Mouse (Mus musculus) bone marrow macrophage, adult 2 months (primary cell): ENCODE measurements around the gene Zmiz2. TPM values are rescaled to one million over a fixed set of nuclear protein-coding genes. Genes with fewer than 3 reads are reported as not detected.

ENCODE experiments used
- H3K27ac ChIP-seq: 2 replicates; pipeline ENCODE4 v1.5.1; 2012; ENCODE audit warnings: low read depth, low read length; ENCODE audit not compliant: insufficient read depth
- H3K4me1 ChIP-seq: 2 replicates; pipeline ENCODE4 v1.6.1; 2012; ENCODE audit warnings: low read length; ENCODE audit not compliant: control insufficient read depth, insufficient read depth
- H3K4me3 ChIP-seq: 2 replicates; pipeline ENCODE4 v1.5.1; 2012; ENCODE audit warnings: mild to moderate bottlenecking, low read length, moderate library complexity; ENCODE audit not compliant: insufficient read depth
- CTCF ChIP-seq: IDR thresholded peaks from 2 replicates; pipeline ENCODE4 v1.5.1; 2012; ENCODE audit warnings: low read depth, mild to moderate bottlenecking, low read length, moderate library complexity
- POLR2A ChIP-seq: IDR thresholded peaks from 2 replicates; pipeline ENCODE4 v1.6.1; 2012; ENCODE audit warnings: mild to moderate bottlenecking, low read depth, low read length, borderline replicate concordance
- polyA plus RNA-seq: library from polyadenylated mRNA; stranded (reverse); fragments of >200 nt; gene quantifications from 2 replicates; pipeline ENCODE4 v1.2.4, GENCODE M21; 2012; ENCODE audit not compliant: missing spikeins, insufficient read depth, insufficient read length

Gene Zmiz2
- polyA plus RNA-seq, 1 experiment: 107 TPM

DNA sequence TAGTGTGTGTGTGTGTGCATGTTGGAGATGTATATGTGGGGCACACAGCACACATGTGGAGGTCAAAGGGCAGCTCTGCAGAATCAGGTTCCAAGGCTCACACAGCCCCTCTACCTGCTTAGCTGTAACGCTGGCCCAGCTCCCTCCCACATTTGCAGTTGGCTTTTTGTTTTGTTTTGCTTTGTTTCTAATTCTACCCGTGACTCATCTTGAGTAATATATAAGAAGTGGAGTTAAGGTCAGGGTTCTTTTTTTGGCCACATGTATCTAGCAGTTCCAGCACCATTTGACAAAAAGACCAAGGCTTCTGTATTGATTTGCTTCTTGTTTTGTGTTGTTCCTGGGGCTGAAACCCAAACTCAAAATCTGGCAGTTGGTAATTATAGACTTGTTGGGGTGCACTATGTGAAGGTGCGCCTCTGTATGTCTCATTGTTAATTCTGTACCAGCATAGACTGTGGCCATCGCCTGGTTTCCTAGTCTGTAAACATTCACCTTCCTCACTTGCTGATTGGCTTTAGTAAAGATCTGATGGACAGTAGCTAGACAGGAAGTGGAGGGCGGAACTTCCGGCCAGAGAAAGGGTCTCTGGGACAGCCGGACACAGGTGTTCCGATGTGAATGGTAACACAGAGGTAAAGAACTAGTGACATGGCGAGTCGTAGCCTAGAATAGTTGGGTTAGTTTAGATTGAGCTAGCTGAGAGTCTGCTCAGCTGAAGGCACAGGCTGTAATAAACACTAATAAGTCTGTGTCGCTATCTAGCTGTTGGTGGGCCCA lies 17.3 kb upstream of the Zmiz2 start:
- TF ChIP-seq POLR2A (no peak), CTCF (no peak)
- no peak overlapping the region for H3K27ac ChIP-seq
- peaks cover 15% of the 10 kb centered on the region for H3K4me1 ChIP-seq
- H3K4me3 ChIP-seq: no peak overlapping the region

DNA sequence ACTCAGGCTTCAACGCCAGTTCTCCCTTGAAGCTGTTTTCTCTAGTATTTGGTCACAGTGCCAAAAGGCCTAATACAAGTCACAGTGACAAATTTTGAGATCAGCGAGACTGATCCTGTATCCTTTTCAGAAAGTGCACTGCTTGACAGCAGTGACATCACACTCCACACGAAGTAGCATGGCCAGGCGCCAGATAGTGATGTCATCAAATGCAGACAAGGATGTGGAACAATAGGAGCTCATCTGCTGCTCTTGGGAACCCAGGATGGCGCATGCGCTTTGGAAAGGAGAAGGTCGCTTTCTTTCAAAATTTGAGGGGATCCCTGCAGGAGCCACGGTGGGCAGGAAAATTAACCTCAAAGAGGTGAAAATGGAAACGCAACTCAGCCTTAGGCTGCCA lies 16.1 kb upstream of the Zmiz2 start:
- no peak overlapping the region for H3K27ac ChIP-seq
- TF ChIP-seq CTCF: no peak
- no peak for TF ChIP-seq POLR2A
- H3K4me3 ChIP-seq: no peak overlapping the region
- peaks cover 15% of the 10 kb centered on the region for H3K4me1 ChIP-seq

DNA sequence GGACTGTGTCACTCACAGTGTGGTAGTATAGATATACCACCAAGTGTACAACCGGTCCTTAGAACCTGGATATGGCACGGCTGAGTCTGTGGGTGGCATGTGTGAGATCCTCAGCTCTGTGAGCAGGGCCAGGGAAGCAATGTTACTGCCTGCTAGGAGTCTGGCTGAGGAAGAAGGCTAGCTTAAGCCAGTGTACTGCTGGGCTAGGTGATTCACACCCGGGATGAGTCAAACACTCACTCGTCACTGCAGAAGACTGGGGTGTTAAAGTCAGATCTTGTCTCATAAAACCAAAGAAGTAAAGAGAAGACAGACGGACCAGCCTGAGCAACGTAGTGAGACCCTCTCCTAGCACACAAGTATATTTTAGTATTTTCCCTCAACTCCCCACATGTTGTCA lies 8.0 kb upstream of the Zmiz2 start:
- no peak overlapping the region for H3K4me3 ChIP-seq
- TF ChIP-seq POLR2A (no peak), CTCF (no peak)
- peaks cover 2% of the 10 kb centered on the region; the same call in 1 of the 2 replicates for H3K4me1 ChIP-seq
- no peak overlapping the region for H3K27ac ChIP-seq

DNA sequence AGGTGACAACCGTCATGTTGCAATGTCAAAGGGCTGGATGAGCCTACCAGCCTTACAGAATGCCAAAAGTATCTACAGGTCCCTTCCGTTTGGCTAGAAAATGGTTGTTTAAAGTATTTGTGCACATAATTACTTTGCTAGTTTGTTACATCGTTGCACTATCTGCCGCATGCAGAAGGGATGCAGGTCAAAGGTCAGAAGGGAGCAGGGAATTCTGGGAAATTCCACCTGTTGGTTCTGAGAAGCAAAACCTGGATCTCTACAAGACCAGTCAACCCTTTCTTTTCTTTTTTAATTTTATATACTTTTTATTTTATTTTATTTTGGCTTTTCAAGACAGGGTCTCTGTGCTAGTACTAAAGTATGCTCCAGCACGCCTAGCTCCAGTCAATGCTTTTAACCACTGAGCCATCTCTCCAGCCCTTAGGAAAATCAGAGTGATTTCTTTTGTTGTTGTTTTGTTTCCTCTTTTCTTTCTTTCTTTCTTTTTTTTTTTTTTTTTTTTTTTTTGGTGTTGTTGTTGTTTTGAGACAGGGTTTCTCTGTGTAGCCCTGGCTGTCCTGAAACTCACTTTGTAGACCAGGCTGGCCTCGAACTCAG lies 648 bp upstream of the Zmiz2 start:
- Histone ChIP-seq H3K27ac (peak overlapping the region; percentile 79), H3K4me3 (no peak overlapping the region; the same call in 1 of the 2 replicates), H3K4me1 (peaks cover 24% of the 10 kb centered on the region)
- TF ChIP-seq POLR2A: no peak
- no peak for TF ChIP-seq CTCF

DNA sequence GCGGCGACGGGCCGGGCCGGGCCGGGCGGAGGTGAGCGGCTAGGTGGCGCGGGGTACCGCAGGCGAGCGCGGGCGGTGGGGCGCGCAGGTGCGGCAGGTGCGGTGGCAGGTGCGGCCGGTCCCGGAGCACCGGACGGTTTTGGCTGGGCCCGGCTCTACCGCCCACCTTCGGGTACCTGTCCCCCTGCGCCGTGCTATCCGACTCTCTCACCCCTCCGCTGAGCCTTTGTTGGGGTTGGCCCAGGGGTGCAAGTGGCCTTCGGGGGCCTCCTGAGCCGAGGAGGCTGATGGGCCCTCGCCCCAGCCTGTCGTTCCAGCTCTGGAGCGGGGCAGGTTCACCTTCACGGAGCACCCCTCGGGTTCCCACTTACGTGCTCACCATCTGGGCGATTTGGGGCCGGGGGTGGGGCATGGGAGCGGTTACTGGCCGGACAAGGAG lies 628 bp downstream of the Zmiz2 start:
- H3K27ac ChIP-seq: peak overlapping the region; percentile 14
- H3K4me1 ChIP-seq: peaks cover 33% of the 10 kb centered on the region
- peak overlapping the region; percentile 76 for H3K4me3 ChIP-seq
- no peak for TF ChIP-seq CTCF

DNA sequence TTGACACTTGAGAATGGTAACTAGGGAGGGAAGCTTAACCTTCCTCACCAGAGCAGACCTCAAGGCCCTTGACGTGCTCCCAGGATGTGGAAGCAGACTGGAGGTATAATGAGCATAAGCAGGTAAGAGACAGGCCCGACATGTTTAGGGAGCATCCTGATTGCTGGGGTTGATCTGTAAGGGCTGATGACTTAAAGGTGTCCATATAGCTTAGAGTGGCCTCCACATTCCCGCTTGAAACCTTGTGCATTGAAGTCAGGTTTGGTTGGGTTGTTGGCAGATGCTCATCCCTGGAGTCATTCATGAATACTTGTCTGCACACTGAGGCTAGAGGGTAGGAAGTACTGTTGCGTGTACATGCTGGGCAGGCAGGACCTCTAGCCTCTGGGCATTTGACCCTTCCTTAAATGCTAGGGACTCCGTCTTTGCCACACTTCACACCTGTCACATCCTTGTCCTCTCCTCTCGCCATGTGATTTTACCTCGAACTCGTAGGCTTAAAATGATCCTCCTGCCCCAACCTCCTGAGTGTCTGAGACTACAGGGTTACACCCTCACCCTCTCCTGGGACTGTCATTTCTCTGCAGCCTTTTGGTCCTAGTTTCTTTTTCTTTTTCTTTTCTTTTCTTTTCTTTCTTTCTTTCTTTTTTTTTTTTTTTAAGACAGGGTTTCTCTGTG lies 1.6 kb downstream of the Zmiz2 start:
- H3K4me3 ChIP-seq: peak overlapping the region; percentile 76

DNA sequence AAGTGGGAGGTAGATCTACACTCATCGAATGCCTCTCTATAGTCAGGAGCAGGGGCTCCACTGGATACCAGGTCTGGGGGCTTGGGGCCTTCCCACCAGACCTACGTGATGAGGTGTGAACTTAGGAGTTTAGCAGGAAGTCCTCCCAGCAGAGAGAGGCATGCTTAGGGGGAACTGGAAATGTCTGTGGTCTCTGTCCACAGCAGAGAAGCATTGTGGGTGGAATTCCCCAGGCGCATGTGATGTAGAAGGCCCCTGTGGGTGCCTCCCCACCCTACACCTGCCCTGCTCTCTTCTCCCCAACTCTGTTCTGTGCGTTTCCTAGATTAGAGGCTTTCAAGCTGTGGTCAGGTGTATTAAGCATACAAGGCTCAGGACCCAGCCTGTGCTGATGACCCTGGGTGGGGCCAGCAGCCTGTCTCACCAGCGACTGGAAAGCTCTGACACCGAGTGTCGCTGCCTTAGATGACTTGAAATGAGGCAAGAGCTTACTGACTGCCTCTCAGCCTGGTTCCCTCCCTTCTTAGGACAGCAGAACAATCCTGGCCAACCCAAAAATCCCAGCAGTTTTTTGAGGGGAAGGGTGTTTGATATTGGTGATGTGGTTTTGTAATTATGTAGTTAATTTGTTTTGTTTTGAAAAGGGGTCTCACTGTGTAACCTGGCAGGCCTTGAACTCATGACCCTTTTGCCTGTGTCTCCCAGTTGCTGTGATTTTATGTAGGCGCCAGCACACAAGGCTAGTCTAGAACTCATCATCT lies 2.8 kb downstream of the Zmiz2 start:
- Histone ChIP-seq H3K4me3 (peak overlapping the region; percentile 14), H3K27ac (peak overlapping the region; percentile 87)

More for the DNA sequence above, 1.6 kb downstream of the Zmiz2 start:
- H3K4me1 ChIP-seq: peaks cover 33% of the 10 kb centered on the region
- TF ChIP-seq CTCF (no peak), POLR2A (no peak)
- H3K27ac ChIP-seq: 0 out of 2 replicates have a peak overlapping the region, but pooled peaks have one; percentile 1

DNA sequence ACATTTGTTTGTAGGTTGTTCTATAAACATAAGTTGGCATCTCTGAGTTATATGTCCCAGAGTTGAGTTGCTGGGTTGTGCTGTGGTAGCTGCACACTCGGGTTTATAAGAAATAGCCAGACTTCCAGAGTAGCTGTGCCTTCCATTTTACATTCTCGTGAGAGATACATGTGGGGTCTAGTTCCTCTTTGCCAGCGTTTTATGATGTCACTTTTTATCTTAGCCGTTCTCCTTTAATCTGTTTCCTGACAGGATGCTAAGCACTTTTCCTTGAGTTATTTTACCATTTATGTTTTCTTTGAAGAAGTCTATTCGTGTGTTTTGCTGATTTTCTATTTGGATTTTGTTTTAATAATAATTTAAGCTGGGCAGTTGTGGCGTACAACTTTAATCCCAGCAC lies 4.0 kb downstream of the Zmiz2 start:
- Histone ChIP-seq H3K4me1 (peaks cover 33% of the 10 kb centered on the region), H3K27ac (peak overlapping the region; percentile 87), H3K4me3 (no peak overlapping the region)
- no peak for TF ChIP-seq POLR2A
- TF ChIP-seq CTCF: no peak

More for the DNA sequence above, 2.8 kb downstream of the Zmiz2 start:
- TF ChIP-seq POLR2A (no peak), CTCF (no peak)
- peaks cover 33% of the 10 kb centered on the region for H3K4me1 ChIP-seq

DNA sequence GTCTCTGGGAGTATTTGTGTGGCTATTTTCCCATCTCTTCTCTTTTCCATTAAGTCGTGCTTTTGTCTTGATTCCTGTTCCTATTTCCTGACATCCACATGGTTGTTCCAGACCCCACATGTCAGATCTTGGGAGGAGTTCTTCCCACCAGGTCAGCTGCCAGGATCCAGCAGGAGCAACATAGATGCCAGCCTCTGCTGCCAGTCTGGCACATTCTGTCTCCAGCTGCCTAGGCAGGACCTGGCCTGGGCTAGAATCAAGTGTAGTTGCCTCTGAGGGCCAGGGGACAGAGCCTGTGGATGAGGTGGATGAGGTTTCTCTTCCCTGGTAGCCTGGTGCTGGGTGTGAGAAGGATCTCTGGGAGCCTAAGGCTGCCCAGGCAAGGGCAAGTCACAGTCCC lies 5.0 kb downstream of the Zmiz2 start:
- Histone ChIP-seq H3K4me3 (no peak overlapping the region), H3K27ac (no peak overlapping the region), H3K4me1 (peaks cover 33% of the 10 kb centered on the region)
- TF ChIP-seq CTCF (no peak), POLR2A (no peak)
